In the genomic region with DNA sequence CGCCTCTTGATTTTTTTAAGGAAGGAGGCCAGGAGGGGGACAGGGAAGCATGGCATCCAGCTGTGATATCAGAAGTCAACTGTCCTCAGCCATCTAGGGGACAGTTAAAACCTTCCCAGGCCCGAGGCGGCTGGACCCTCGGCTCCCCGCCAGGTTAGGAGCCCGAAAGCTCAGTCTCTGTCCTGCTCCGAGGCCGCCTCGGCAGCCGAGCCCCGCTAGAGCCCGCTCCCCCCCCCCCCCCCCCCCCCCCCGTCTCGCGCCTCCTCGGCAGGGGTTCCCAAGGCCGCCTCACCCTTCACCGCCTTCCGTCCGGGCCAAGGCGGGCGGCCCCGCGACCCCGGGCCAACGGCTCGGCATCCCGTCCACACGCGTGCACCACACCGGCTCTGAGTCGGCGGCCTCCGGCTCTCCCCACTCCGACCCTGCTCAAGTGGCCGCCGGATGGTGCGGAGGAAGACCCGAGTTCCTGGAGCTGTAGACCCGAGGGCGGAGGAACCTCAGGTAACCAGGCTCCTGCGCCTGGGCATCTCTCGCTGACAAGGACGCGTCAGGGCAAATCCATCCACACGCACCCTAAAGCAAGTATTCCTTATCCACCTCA, we compare ENCODE assay signal across 8 mouse cellular contexts. TPM values are rescaled to one million over a fixed set of nuclear protein-coding genes. Genes with fewer than 3 reads are reported as not detected.
DNase-seq lines count a peak whose midpoint lies in the region; ATAC-seq and TF ChIP-seq lines count a peak whose summit lies in the region.

A gene (plus strand): TSS at position 286 of the 601 bp plus-strand sequence.

- intact Hi-C loops in left cerebral cortex, postnatal 36 days (cut with DNase I), result loop anchor here (1.0 kb wide), 1 partner anchor 17 kb away; a partner anchor contains a TSS

- peak; percentile 18 for DNase-seq in ovary, adult 18-20 months (ENCODE audit: low spot score)
- no peak for DNase-seq in ovary, postnatal 14 days (ENCODE audit: low spot score)
- DNase-seq in adrenal gland, adult 8-10 months, result no peak
- DNase-seq in left cerebral cortex, postnatal 36 days (ENCODE audit: low spot score in 2 of 2), result no peak
- DNase-seq in urinary bladder, postnatal 36 days (ENCODE audit: low spot score in 2 of 2), result no peak

- peak; percentile 53 for ATAC-seq in heart, embryonic 16.5 days (replicated peaks; ENCODE audit: extremely low read depth, insufficient read depth, low FRiP score)
- peak; percentile 82 for ATAC-seq in midbrain, embryonic 16.5 days

- no peaks in the 10 kb centered on the region for H3K9me3 ChIP-seq in heart, embryonic 16.5 days (replicated peaks; ENCODE audit: control insufficient read depth, low read length)
- no peaks in the 10 kb centered on the region for H3K9me3 ChIP-seq in midbrain, embryonic 16.5 days (replicated peaks; ENCODE audit: control insufficient read depth, low read length, poor library complexity, severe bottlenecking)

- H3K9ac ChIP-seq in heart, embryonic 16.5 days (ENCODE audit: low read length), result peak within 1 kb of the TSS; percentile 86
- H3K9ac ChIP-seq in midbrain, embryonic 16.5 days (ENCODE audit: low read depth, low read length), result peak within 1 kb of the TSS; percentile 88

- no peaks in the 10 kb centered on the region for H3K4me1 ChIP-seq in embryonic fibroblast, embryonic 13.5 days (ENCODE audit: control insufficient read depth, insufficient read depth, low read length)
- H3K4me1 ChIP-seq in heart, embryonic 16.5 days (ENCODE audit: control insufficient read depth, insufficient read depth, low read length), result peaks cover 11% of the 10 kb centered on the region
- H3K4me1 ChIP-seq in midbrain, embryonic 16.5 days (ENCODE audit: control insufficient read depth, insufficient read depth, low read length), result peaks cover 17% of the 10 kb centered on the region

- peak within 1 kb of the TSS; percentile 83 for H3K4me3 ChIP-seq in embryonic fibroblast, embryonic 13.5 days (ENCODE audit: insufficient read depth, low read length)
- peak within 1 kb of the TSS; percentile 91 for H3K4me3 ChIP-seq in heart, embryonic 16.5 days (ENCODE audit: low read length)
- peak within 1 kb of the TSS; percentile 87 for H3K4me3 ChIP-seq in midbrain, embryonic 16.5 days (ENCODE audit: low read depth, low read length)

- H3K36me3 ChIP-seq in heart, embryonic 16.5 days (ENCODE audit: control insufficient read depth, insufficient read depth), result peaks cover 19% of the 10 kb centered on the region
- H3K36me3 ChIP-seq in midbrain, embryonic 16.5 days (ENCODE audit: control insufficient read depth, insufficient read depth, low read length), result peaks cover 6% of the 10 kb centered on the region; the same call in 1 of the 2 replicates

- H3K27me3 ChIP-seq in heart, embryonic 16.5 days (ENCODE audit: control insufficient read depth, insufficient read depth, low read length), result no peaks in the 10 kb centered on the region
- H3K27me3 ChIP-seq in midbrain, embryonic 16.5 days (ENCODE audit: control insufficient read depth, insufficient read depth, low read depth, low read length), result no peaks in the 10 kb centered on the region

- H3K4me2 ChIP-seq in heart, embryonic 16.5 days (ENCODE audit: low read depth, low read length), result peak within 1 kb of the TSS; percentile 74
- H3K4me2 ChIP-seq in midbrain, embryonic 16.5 days (ENCODE audit: low read length), result peak within 1 kb of the TSS; percentile 76

- peak; percentile 36 for TF ChIP-seq POLR2A in embryonic fibroblast, embryonic 13.5 days (IDR thresholded peaks at IDR 0.05; ENCODE audit: low read depth, low read length)

- peak within 1 kb of the TSS; percentile 94 for H3K27ac ChIP-seq in embryonic fibroblast, embryonic 13.5 days (ENCODE audit: insufficient read depth, low read length)
- H3K27ac ChIP-seq in heart, embryonic 16.5 days (ENCODE audit: low read length), result peak within 1 kb of the TSS; percentile 97
- H3K27ac ChIP-seq in midbrain, embryonic 16.5 days (ENCODE audit: low read length), result peak within 1 kb of the TSS; percentile 97

- WGBS in heart, embryonic 16.5 days, result under 1% methylated on average over 38 of the region's 46 CpGs
- under 1% methylated on average over 28 of the region's 46 CpGs for WGBS in midbrain, embryonic 16.5 days

- TF ChIP-seq CTCF in embryonic fibroblast, embryonic 13.5 days (IDR thresholded peaks at IDR 0.05; ENCODE audit: borderline replicate concordance, insufficient read depth, low read length), result no peak

RNA-seq across cellular contexts. Expression of the gene that starts here (rescaled TPM):
- 10 to 100 TPM; 31.5 to 38.5 (median 35.0) TPM for total RNA-seq in adrenal gland, adult 8-10 months (2022)
- 16.7 and 19.1 TPM in 2 replicates for polyA plus RNA-seq in embryonic fibroblast, embryonic 13.5 days (2011; ENCODE audit: insufficient read length, low read depth, missing spikeins)
- polyA plus RNA-seq in heart, embryonic 16.5 days (2015; fragmentation: Nextera tagmentation; extraction: Ambion mirVana), result 51.3 and 68.6 TPM in 2 replicates
- total RNA-seq in left cerebral cortex, postnatal 36 days (2021), result 10 to 100 TPM; 24.4 to 25.7 TPM
- 42.3 and 42.7 TPM in 2 replicates for polyA plus RNA-seq in midbrain, embryonic 16.5 days (2015; fragmentation: Nextera tagmentation; extraction: Ambion mirVana)
